Mouse (Mus musculus) megakaryocyte, embryonic 14.5 days (primary cell): Measurements from ENCODE around the gene Shisal2a. TPM values are rescaled to one million over a fixed set of nuclear protein-coding genes. Genes with fewer than 3 reads are reported as not detected.
A peak's percentile ranks its signal among the peaks of the same experiment; 100 is the strongest.
"Not testable (repeated sequence)": the region's sequence is repeated elsewhere in the genome, so short reads cannot be mapped to it uniquely, and the experiment has no call there.

Source experiments
- H3K27me3 ChIP-seq: replicated peaks from 2 replicates; pipeline ENCODE3; 2012; ENCODE audit warnings: inconsistent platforms
- H3K36me3 ChIP-seq: replicated peaks from 2 replicates; pipeline ENCODE3; 2012; ENCODE audit warnings: low read length, inconsistent platforms, mixed read lengths
- H3K4me1 ChIP-seq: 2 replicates; pipeline ENCODE4 v1.6.1; 2012; ENCODE audit warnings: inconsistent platforms
- H3K4me3 ChIP-seq: replicated peaks from 2 replicates; pipeline ENCODE3; 2012; ENCODE audit warnings: moderate library complexity, mild to moderate bottlenecking, inconsistent platforms
- H3K9me3 ChIP-seq: 2 replicates; pipeline ENCODE4 v1.6.1; 2012; ENCODE audit warnings: inconsistent platforms
- FLI1 ChIP-seq: IDR thresholded peaks from 2 replicates; pipeline ENCODE4 v1.6.1; 2012; ENCODE audit warnings: low read length, inconsistent platforms, mixed read lengths
- GATA1 ChIP-seq: IDR thresholded peaks from 3 replicates; pipeline ENCODE4 v1.6.1; 2012; ENCODE audit warnings: mixed read lengths, low read length, inconsistent platforms, borderline replicate concordance
- polyA plus RNA-seq: library from polyadenylated mRNA; stranded (reverse); fragments of >175 nt; gene quantifications from 2 replicates; pipeline ENCODE4 v1.2.3, GENCODE M21; 2012; ENCODE audit warnings: low replicate concordance; ENCODE audit not compliant: insufficient read depth

Gene Shisal2a
- polyA plus RNA-seq, 1 experiment: not detected

DNA sequence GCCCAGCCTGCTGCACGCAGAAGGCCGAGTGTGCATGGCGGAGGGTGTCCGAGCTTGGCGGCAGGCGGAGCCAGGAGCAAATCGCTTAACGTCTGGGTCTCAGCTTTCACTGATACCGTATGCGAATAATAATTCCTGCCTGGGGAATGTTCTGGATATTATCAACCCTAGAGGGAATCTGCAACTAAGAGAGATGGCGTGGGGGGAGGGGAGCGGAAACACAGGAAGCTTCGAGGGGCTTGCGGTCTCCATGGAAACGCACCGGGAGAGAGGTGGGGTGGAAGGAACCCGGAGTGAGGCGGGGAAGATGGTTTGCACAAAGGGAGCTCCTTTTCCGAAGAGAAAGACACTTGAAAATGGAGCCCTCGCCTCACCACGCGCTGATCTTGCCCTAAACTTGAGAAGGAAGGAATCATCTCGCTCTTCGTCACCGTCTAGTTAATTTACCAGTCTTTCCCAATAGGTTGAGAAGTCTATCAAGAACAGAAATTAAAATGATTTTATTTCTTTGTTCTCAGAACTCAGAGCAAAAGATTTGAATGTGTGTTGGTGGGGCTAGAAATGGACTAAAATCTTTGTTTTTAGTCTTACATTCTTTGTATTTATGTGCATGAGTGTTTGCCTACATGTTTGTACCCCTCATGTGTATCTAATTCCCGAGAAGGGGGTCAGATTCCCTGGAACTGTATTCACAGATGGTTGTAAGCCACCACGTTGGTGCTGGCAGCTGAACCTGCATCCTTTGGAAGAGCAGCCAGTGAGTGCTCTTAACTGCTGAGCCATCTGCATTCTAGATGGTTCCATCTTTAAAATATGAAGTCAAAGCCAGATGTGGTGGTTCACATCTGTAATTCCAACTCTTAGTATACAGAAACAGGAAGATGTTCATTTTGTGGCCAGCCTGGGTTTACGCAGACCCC lies 22.8 kb downstream of the Shisal2a start:
- peaks cover 51% of the 10 kb centered on the region for H3K27me3 ChIP-seq
- no peaks in the 10 kb centered on the region for H3K9me3 ChIP-seq
- TF ChIP-seq FLI1: no peak
- TF ChIP-seq GATA1: no peak
- H3K4me3 ChIP-seq: peak overlapping the region; percentile 50
- no peaks in the 10 kb centered on the region for H3K36me3 ChIP-seq
- peaks cover 33% of the 10 kb centered on the region for H3K4me1 ChIP-seq

GRCm38 (mm10) chr4:108358498-108358897 lies 24.7 kb downstream of the Shisal2a start:
- peaks cover 53% of the 10 kb centered on the region for H3K27me3 ChIP-seq
- no peaks in the 10 kb centered on the region for H3K9me3 ChIP-seq
- H3K4me1 ChIP-seq: peaks cover 30% of the 10 kb centered on the region
- no peak overlapping the region for H3K4me3 ChIP-seq
- H3K36me3 ChIP-seq: no peaks in the 10 kb centered on the region
- no peak for TF ChIP-seq GATA1
- TF ChIP-seq FLI1: no peak

GRCm38 (mm10) chr4:108357458-108357857 lies 25.7 kb downstream of the Shisal2a start:
- no peak for TF ChIP-seq GATA1
- no peak for TF ChIP-seq FLI1
- Histone ChIP-seq H3K27me3 (peaks cover 50% of the 10 kb centered on the region), H3K4me3 (no peak overlapping the region), H3K36me3 (no peaks in the 10 kb centered on the region), H3K4me1 (peaks cover 29% of the 10 kb centered on the region), H3K9me3 (no peaks in the 10 kb centered on the region)

DNA sequence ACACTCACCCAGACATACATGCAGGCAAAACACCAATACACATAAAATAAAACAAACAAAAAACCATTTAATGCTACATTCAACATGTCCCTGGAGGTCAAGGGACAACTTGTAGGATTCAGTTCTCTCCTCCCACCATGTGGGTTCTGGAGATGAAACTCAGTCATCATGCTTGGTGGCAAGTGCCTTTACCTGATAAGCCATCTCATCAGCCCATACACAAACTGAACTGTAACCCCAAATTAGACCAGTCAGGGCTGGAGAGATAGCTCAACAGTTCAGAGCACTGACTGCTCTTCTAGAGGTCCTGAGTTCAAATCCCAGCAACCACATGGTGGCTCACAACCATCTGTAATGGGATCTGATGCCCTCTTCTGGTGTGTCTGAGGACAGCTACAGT lies 29.6 kb downstream of the Shisal2a start:
- peaks cover 57% of the 10 kb centered on the region for H3K4me1 ChIP-seq
- H3K4me3 ChIP-seq, H3K9me3 ChIP-seq, H3K36me3 ChIP-seq: not testable (repeated sequence)
- H3K27me3 ChIP-seq: peaks cover 27% of the 10 kb centered on the region

GRCm38 (mm10) chr4:108350819-108351218 lies 32.3 kb downstream of the Shisal2a start:
- H3K9me3 ChIP-seq: no peaks in the 10 kb centered on the region
- peaks cover 4% of the 10 kb centered on the region for H3K27me3 ChIP-seq
- H3K36me3 ChIP-seq: no peaks in the 10 kb centered on the region
- H3K4me1 ChIP-seq: peaks cover 67% of the 10 kb centered on the region
- H3K4me3 ChIP-seq: no peak overlapping the region
- TF ChIP-seq GATA1 (no peak), FLI1 (no peak)

GRCm38 (mm10) chr4:108349836-108350547 lies 33.2 kb downstream of the Shisal2a start:
- Histone ChIP-seq H3K36me3 (no peaks in the 10 kb centered on the region), H3K27me3 (no peaks in the 10 kb centered on the region), H3K4me1 (peaks cover 63% of the 10 kb centered on the region), H3K9me3 (no peaks in the 10 kb centered on the region), H3K4me3 (no peak overlapping the region)
- TF ChIP-seq GATA1: no peak

GRCm38 (mm10) chr4:108349064-108349463 lies 34.1 kb downstream of the Shisal2a start:
- H3K4me3 ChIP-seq: no peak overlapping the region
- H3K4me1 ChIP-seq: peaks cover 57% of the 10 kb centered on the region
- no peaks in the 10 kb centered on the region for H3K36me3 ChIP-seq
- no peak for TF ChIP-seq FLI1
- no peak for TF ChIP-seq GATA1
- H3K9me3 ChIP-seq: no peaks in the 10 kb centered on the region
- no peaks in the 10 kb centered on the region for H3K27me3 ChIP-seq

DNA sequence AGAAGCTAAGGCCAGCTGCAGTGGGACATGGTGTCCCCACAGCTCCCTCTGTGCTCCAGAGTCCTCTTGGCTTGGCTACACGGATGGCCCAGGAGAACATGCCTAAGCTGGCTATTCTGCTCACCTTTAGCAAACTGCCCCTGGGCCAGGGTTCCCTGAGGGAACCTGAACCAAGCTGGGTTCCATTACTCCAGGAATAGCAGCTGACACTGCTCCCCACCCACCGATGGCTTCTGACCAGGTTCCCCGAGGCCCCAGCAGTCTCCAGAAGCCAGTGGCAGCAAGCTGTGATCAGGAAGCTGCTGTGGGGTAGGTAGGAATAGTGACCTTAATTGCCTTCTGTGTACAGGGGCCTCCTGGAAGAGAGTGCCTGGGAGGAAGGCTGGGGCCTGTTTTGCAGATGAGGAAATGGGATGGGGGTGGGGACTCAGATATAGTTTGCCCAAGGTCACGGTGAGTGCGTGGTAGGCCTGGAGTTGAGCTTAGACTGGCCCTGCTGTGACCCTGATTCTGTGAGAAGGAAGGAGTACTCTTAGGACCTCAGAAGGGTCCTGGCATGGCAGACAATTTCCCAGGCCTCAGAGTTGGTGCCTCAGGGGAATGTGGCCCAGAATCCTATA lies 34.8 kb downstream of the Shisal2a start:
- peak overlapping the region; percentile 53 for H3K4me3 ChIP-seq

DNA sequence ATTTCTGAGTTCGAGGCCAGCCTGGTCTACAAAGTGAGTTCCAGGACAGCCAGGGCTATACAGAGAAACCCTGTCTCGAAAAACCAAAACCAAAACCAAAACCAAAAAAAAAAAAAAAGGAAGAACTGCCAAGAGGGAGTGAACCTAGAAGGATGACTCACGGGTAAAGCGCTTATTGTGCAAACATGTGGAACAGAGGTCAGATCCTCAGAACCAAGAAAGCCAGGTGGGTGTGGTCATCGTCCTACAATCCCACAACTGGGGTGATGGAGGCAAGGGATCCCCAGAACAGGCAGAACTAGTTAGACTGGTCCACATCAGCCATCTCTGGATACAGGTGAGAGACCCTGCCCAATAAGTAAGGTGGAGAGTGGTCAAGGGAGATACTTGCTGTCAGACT lies 36.0 kb downstream of the Shisal2a start:
- TF ChIP-seq FLI1 (no peak), GATA1 (no peak)
- peaks cover 56% of the 10 kb centered on the region for H3K4me1 ChIP-seq
- no peaks in the 10 kb centered on the region for H3K9me3 ChIP-seq
- H3K27me3 ChIP-seq: no peaks in the 10 kb centered on the region
- H3K36me3 ChIP-seq: no peaks in the 10 kb centered on the region
- no peak overlapping the region for H3K4me3 ChIP-seq

More for the DNA sequence above, 34.8 kb downstream of the Shisal2a start:
- no peaks in the 10 kb centered on the region for H3K27me3 ChIP-seq
- TF ChIP-seq GATA1: no peak
- TF ChIP-seq FLI1: no peak
- no peaks in the 10 kb centered on the region for H3K9me3 ChIP-seq
- no peaks in the 10 kb centered on the region for H3K36me3 ChIP-seq
- peaks cover 54% of the 10 kb centered on the region for H3K4me1 ChIP-seq

DNA sequence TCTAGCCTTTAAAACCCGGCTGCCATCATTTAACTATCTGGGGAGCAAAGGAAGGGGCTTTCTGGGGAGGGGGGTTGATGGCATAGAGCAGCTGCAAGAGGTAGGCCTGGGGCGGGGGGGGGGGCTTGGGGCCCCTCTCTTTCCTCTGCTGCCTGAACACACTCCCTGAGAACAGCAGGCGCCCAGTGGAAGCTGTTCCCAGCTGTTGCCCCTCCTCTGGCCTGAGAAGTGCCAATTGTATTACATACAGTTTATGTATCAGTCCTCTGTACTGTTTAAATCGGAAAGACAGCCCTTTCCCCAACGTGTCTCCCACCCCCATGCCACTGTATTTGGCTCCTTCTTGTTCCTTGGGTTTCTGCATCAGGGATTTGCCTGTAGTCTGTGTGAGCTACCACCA lies 37.3 kb downstream of the Shisal2a start:
- H3K9me3 ChIP-seq: no peaks in the 10 kb centered on the region
- H3K27me3 ChIP-seq: no peaks in the 10 kb centered on the region
- peaks cover 48% of the 10 kb centered on the region for H3K4me1 ChIP-seq
- TF ChIP-seq FLI1 (no peak), GATA1 (no peak)
- no peak overlapping the region for H3K4me3 ChIP-seq
- no peaks in the 10 kb centered on the region for H3K36me3 ChIP-seq
